In the genomic region with DNA sequence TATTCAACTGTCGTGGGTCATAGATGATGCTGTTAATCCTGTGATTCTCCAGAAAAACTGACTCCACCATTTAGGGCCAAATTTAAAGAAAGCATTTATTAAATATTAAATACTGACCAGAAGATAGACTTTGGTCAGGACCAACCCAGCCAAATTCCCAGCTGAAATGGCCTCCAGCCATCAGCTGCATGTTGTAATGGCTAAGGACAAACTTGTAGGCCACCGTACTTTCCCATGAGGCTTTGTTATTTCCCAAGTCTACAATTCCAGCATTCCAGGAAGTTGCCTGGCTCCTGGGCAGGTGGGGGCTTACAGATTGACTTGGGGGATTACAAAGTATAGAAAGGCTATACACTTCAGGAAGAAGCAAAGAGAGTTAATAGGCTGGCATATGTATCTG, we compare ENCODE assay signal across 16 mouse cellular contexts.
"Had no signal": no experiment of that assay in that cellular context is flagged by ENCODE, and none has a peak within 500 bp of the region (broad histone marks: within the 10 kb centered on the region; RNA-seq: fewer than 3 reads in every experiment).

No protein-coding gene starts in this region.

- H3K36me3 ChIP-seq: lung, embryonic 15.5 days; midbrain, embryonic 13.5 days; midbrain, embryonic 15.5 days; neural tube, embryonic 12.5 days; stomach, embryonic 15.5 days had no signal

- H3K27ac ChIP-seq: lung, embryonic 15.5 days; macrophage; midbrain, embryonic 13.5 days; midbrain, embryonic 15.5 days; neural tube, embryonic 12.5 days; stomach, embryonic 15.5 days; stomach, postnatal 0 days had no signal

- H3K27me3 ChIP-seq: lung, embryonic 15.5 days; megakaryocyte, embryonic 14.5 days; midbrain, embryonic 13.5 days; midbrain, embryonic 15.5 days; neural tube, embryonic 12.5 days; stomach, embryonic 15.5 days had no signal

- DNase-seq: liver, postnatal 0 days; lung, adult 2 months; lung, postnatal 14 days; lung, postnatal 36 days; right cerebral cortex, postnatal 14 days; thymus, adult 2 months; thymus, postnatal 25 days; thymus, postnatal 4 days had no signal

- H3K4me3 ChIP-seq: lung, embryonic 15.5 days; megakaryocyte, embryonic 14.5 days; midbrain, embryonic 13.5 days; midbrain, embryonic 15.5 days; neural tube, embryonic 12.5 days; stomach, embryonic 15.5 days had no signal

- H3K4me1 ChIP-seq: lung, embryonic 15.5 days; megakaryocyte, embryonic 14.5 days; midbrain, embryonic 13.5 days; midbrain, embryonic 15.5 days; neural tube, embryonic 12.5 days; stomach, embryonic 15.5 days had no signal
